Mouse (Mus musculus) lung, adult 18-20 months (tissue): ENCODE data around the gene Smad9.

Source experiments
- DNase-seq, 2 experiments: peaks; one replicate each; pipeline ENCODE4 v3.0.0; 2022; ENCODE audit warnings: mixed read lengths in 2 of 2

Gene Smad9

GRCm38 (mm10) chr3:54809111-54809510, 53.7 kb downstream of the Smad9 start:
- DNase-seq = no peak

GRCm38 (mm10) chr3:54811616-54812015, 56.2 kb downstream of the Smad9 start:
- DNase-seq = no peak

- no peak for DNase-seq
Measured at GRCm38 (mm10) chr3:54813418-54813988, 58.1 kb downstream of the Smad9 start.

GRCm38 (mm10) chr3:54814622-54815021, 59.2 kb downstream of the Smad9 start:
- DNase-seq = no peak

GRCm38 (mm10) chr3:54815292-54815691, 59.9 kb downstream of the Smad9 start:
- peak; percentile 18 to 35 for DNase-seq

GRCm38 (mm10) chr3:54822526-54822925, 67.1 kb downstream of the Smad9 start:
- DNase-seq = no peak

GRCm38 (mm10) chr3:54832491-54832890, 77.1 kb downstream of the Smad9 start:
- no peak for DNase-seq

- DNase-seq = no peak
Measured at GRCm38 (mm10) chr3:54835421-54835820, 80.0 kb downstream of the Smad9 start.
